Mouse (Mus musculus) spleen, postnatal 10 days (tissue): ENCODE measurements at regions not wholly inside any gene's neighbourhood (a gene's known extent, or its start where the extent isn't known, plus 50 kb on each side); places are given as distances from the start of the nearest gene placed in this dataset.

Experiments
- DNase-seq, 2 experiments: peaks; one replicate each; pipeline ENCODE4 v3.0.0; 2021 to 2022; ENCODE audit warnings: low spot score in 2 of 2

- no peak for DNase-seq
These were observed 944.1 kb upstream of the Adgrl4 start for GRCm38 (mm10) chr3:150493433-150494045.

- DNase-seq: no peak
These were observed 906.7 kb upstream of the Adgrl4 start for GRCm38 (mm10) chr3:150530966-150531365.

GRCm38 (mm10) chr3:150543118-150543517 lies 894.6 kb upstream of the Adgrl4 start:
- DNase-seq: no peak

- DNase-seq: no peak
These were observed 849.2 kb upstream of the Adgrl4 start for GRCm38 (mm10) chr3:150588474-150588873.

GRCm38 (mm10) chr3:150590978-150591377 lies 846.7 kb upstream of the Adgrl4 start:
- no peak for DNase-seq

- DNase-seq: no peak
These were observed 834.1 kb upstream of the Adgrl4 start for GRCm38 (mm10) chr3:150603400-150604095.

- peak in 1 of 2 experiments; percentile 24 for DNase-seq
These were observed 827.0 kb upstream of the Adgrl4 start for GRCm38 (mm10) chr3:150610681-150611101.

GRCm38 (mm10) chr3:150637544-150637943 lies 800.1 kb upstream of the Adgrl4 start:
- no peak for DNase-seq

- DNase-seq: no peak
These were observed 797.5 kb upstream of the Adgrl4 start for GRCm38 (mm10) chr3:150640004-150640676.

- no peak for DNase-seq
These were observed 789.6 kb upstream of the Adgrl4 start for GRCm38 (mm10) chr3:150648040-150648439.

GRCm38 (mm10) chr3:150649783-150650565 lies 787.7 kb upstream of the Adgrl4 start:
- DNase-seq: no peak

GRCm38 (mm10) chr3:150695751-150696150 lies 741.9 kb upstream of the Adgrl4 start:
- no peak for DNase-seq

- no peak for DNase-seq
These were observed 737.7 kb upstream of the Adgrl4 start for GRCm38 (mm10) chr3:150699990-150700389.
